Mouse (Mus musculus) midbrain, embryonic 11.5 days (tissue): ENCODE measurements around the gene Susd6. TPM values are rescaled to one million over a fixed set of nuclear protein-coding genes. Genes with fewer than 3 reads are reported as not detected.

Source experiments
- ATAC-seq: fragments of 200-750 bp; cut with Nextera tagmentation; 2 replicates; pipeline ENCODE4 v1.8.0; 2017; ENCODE audit warnings: moderate TSS enrichment, moderate library complexity; ENCODE audit not compliant: low FRiP score
- DNase-seq: peaks from one replicate; pipeline ENCODE4 v3.0.0; 2015; ENCODE audit warnings: low spot score; ENCODE audit errors: missing footprints
- H3K27ac ChIP-seq: fragments of 300-500 bp; sonication (generic); 2 replicates; pipeline ENCODE4 v1.5.1; 2014; ENCODE audit warnings: low read depth, low read length
- H3K27me3 ChIP-seq: fragments of 300-500 bp; sonication (generic); 2 replicates; pipeline ENCODE4 v1.6.1; 2014; ENCODE audit warnings: mild to moderate bottlenecking, low read length, moderate library complexity, mixed read lengths; ENCODE audit not compliant: control insufficient read depth, insufficient read depth
- H3K36me3 ChIP-seq: fragments of 300-500 bp; sonication (generic); 2 replicates; pipeline ENCODE4 v1.6.1; 2014; ENCODE audit warnings: mild to moderate bottlenecking, low read length, moderate library complexity, mixed read lengths; ENCODE audit not compliant: control insufficient read depth, insufficient read depth
- H3K4me1 ChIP-seq: fragments of 300-500 bp; sonication (generic); 2 replicates; pipeline ENCODE4 v1.6.1; 2014; ENCODE audit warnings: low read length; ENCODE audit not compliant: control insufficient read depth, insufficient read depth
- H3K4me2 ChIP-seq: fragments of 300-500 bp; sonication (generic); 2 replicates; pipeline ENCODE4 v1.6.1; 2014; ENCODE audit warnings: mild to moderate bottlenecking, moderate library complexity
- H3K4me3 ChIP-seq: fragments of 300-500 bp; sonication (generic); 2 replicates; pipeline ENCODE4 v1.5.1; 2014; ENCODE audit warnings: low read depth, low read length
- H3K9ac ChIP-seq: fragments of 300-500 bp; sonication (generic); 2 replicates; pipeline ENCODE4 v1.6.1; 2014; ENCODE audit warnings: low read length
- H3K9me3 ChIP-seq: fragments of 300-500 bp; sonication (generic); 2 replicates; pipeline ENCODE4 v1.6.1; 2016; ENCODE audit warnings: low read length; ENCODE audit not compliant: control insufficient read depth
- WGBS: fragments of 180-500 bp; shearing (Covaris S2); extraction: QIAGEN DNeasy Blood & Tissue Kit; methylation state at CpG from one replicate; pipeline ENCODE4 v1.1.7; 2014; 5-methylcytosine and 5-hydroxymethylcytosine counted together
- polyA plus RNA-seq: library from polyadenylated mRNA; unstranded; fragments of >200 nt; fragmentation: Nextera tagmentation; extraction: Ambion mirVana; gene quantifications from 2 replicates; pipeline ENCODE4 v1.2.1, GENCODE M21; 2014

Gene Susd6
- polyA plus RNA-seq, 1 experiment from 2014 or later: 18.4 TPM

GRCm38 (mm10) chr12:80879267-80879666 lies 89.0 kb downstream of the Susd6 start:
- ATAC-seq: no peak
- Histone ChIP-seq H3K4me2 (no peak overlapping the region), H3K27ac (no peak overlapping the region), H3K4me1 (no peaks in the 10 kb centered on the region), H3K4me3 (no peak overlapping the region), H3K27me3 (no peaks in the 10 kb centered on the region), H3K36me3 (0 out of 2 replicates have a peak, but pooled peaks cover 2% of the 10 kb centered on the region), H3K9me3 (no peaks in the 10 kb centered on the region), H3K9ac (no peak overlapping the region)
- DNase-seq: peak; percentile 72
- WGBS: 86% methylated on average over 4 of the region's 4 CpGs

- Histone ChIP-seq H3K9me3 (no peaks in the 10 kb centered on the region), H3K36me3 (no peaks in the 10 kb centered on the region), H3K27me3 (no peaks in the 10 kb centered on the region), H3K4me1 (peaks cover 4% of the 10 kb centered on the region; the same call in 1 of the 2 replicates), H3K27ac (no peak overlapping the region), H3K4me3 (no peak overlapping the region), H3K9ac (no peak overlapping the region), H3K4me2 (no peak overlapping the region)
- peak; percentile 62 for DNase-seq
- WGBS: 90% methylated on average over 3 of the region's 3 CpGs
- no peak for ATAC-seq
These were observed 90.8 kb downstream of the Susd6 start for GRCm38 (mm10) chr12:80881121-80881520.

GRCm38 (mm10) chr12:80883278-80883677 lies 93.0 kb downstream of the Susd6 start:
- no peaks in the 10 kb centered on the region for H3K36me3 ChIP-seq
- H3K9me3 ChIP-seq: no peaks in the 10 kb centered on the region
- H3K4me2 ChIP-seq: no peak overlapping the region
- H3K9ac ChIP-seq: no peak overlapping the region
- H3K27me3 ChIP-seq: no peaks in the 10 kb centered on the region
- 91% methylated on average over 3 of the region's 3 CpGs for WGBS
- DNase-seq (no peak), ATAC-seq (no peak)
- peaks cover 4% of the 10 kb centered on the region; the same call in 1 of the 2 replicates for H3K4me1 ChIP-seq
- H3K27ac ChIP-seq: no peak overlapping the region
- H3K4me3 ChIP-seq: no peak overlapping the region

GRCm38 (mm10) chr12:80883881-80884280 lies 93.6 kb downstream of the Susd6 start:
- 82% methylated on average over 5 of the region's 5 CpGs for WGBS
- Histone ChIP-seq H3K9me3 (no peaks in the 10 kb centered on the region), H3K9ac (no peak overlapping the region), H3K27ac (no peak overlapping the region), H3K4me3 (no peak overlapping the region), H3K36me3 (no peaks in the 10 kb centered on the region), H3K4me1 (peaks cover 4% of the 10 kb centered on the region; the same call in 1 of the 2 replicates), H3K27me3 (no peaks in the 10 kb centered on the region), H3K4me2 (no peak overlapping the region)
- no peak for DNase-seq
- ATAC-seq: no peak

GRCm38 (mm10) chr12:80885301-80886288 lies 95.3 kb downstream of the Susd6 start:
- Histone ChIP-seq H3K27me3 (no peaks in the 10 kb centered on the region), H3K9ac (no peak overlapping the region), H3K4me3 (no peak overlapping the region), H3K4me2 (no peak overlapping the region), H3K9me3 (peaks cover 5% of the 10 kb centered on the region; the same call in 1 of the 2 replicates), H3K36me3 (no peaks in the 10 kb centered on the region), H3K27ac (no peak overlapping the region), H3K4me1 (peaks cover 4% of the 10 kb centered on the region; the same call in 1 of the 2 replicates)
- WGBS: 61% methylated on average over 15 of the region's 15 CpGs
- ATAC-seq: no peak
- no peak for DNase-seq

GRCm38 (mm10) chr12:80887036-80887435 lies 96.7 kb downstream of the Susd6 start:
- H3K4me1 ChIP-seq: peaks cover 4% of the 10 kb centered on the region; the same call in 1 of the 2 replicates
- H3K4me3 ChIP-seq: no peak overlapping the region
- no peak overlapping the region for H3K27ac ChIP-seq
- 94% methylated on average over 2 of the region's 2 CpGs for WGBS
- no peak overlapping the region for H3K9ac ChIP-seq
- peaks cover 5% of the 10 kb centered on the region; the same call in 1 of the 2 replicates for H3K9me3 ChIP-seq
- ATAC-seq: no peak
- no peak for DNase-seq
- H3K27me3 ChIP-seq: no peaks in the 10 kb centered on the region
- H3K4me2 ChIP-seq: no peak overlapping the region
- no peaks in the 10 kb centered on the region for H3K36me3 ChIP-seq

- 90% methylated on average over 3 of the region's 3 CpGs for WGBS
- no peak overlapping the region for H3K4me3 ChIP-seq
These were observed 99.0 kb downstream of the Susd6 start for GRCm38 (mm10) chr12:80889331-80889730.

GRCm38 (mm10) chr12:80891074-80891473 lies 100.8 kb downstream of the Susd6 start:
- Histone ChIP-seq H3K4me2 (no peak overlapping the region), H3K27me3 (no peaks in the 10 kb centered on the region), H3K4me3 (no peak overlapping the region), H3K36me3 (no peaks in the 10 kb centered on the region), H3K9me3 (peaks cover 5% of the 10 kb centered on the region; the same call in 1 of the 2 replicates), H3K4me1 (no peaks in the 10 kb centered on the region), H3K27ac (no peak overlapping the region), H3K9ac (no peak overlapping the region)
- WGBS: 95% methylated on average over 2 of the region's 2 CpGs
- no peak for ATAC-seq
- no peak for DNase-seq

More at GRCm38 (mm10) chr12:80889331-80889730, 99.0 kb downstream of the Susd6 start:
- Histone ChIP-seq H3K9me3 (peaks cover 5% of the 10 kb centered on the region; the same call in 1 of the 2 replicates), H3K4me2 (no peak overlapping the region), H3K36me3 (no peaks in the 10 kb centered on the region), H3K9ac (no peak overlapping the region), H3K4me1 (peaks cover 4% of the 10 kb centered on the region; the same call in 1 of the 2 replicates), H3K27ac (no peak overlapping the region), H3K27me3 (no peaks in the 10 kb centered on the region)
- DNase-seq (no peak), ATAC-seq (no peak)
